Mouse (Mus musculus) left cerebral cortex, adult 18-20 months (tissue): Measurements from ENCODE around the gene Fgl2. TPM values are rescaled to one million over a fixed set of nuclear protein-coding genes. Genes with fewer than 3 reads are reported as not detected.
A peak's percentile ranks its signal among the peaks of the same experiment; 100 is the strongest.

ENCODE experiments used
- DNase-seq, 2 experiments: peaks; one replicate each; pipeline ENCODE4 v3.0.0; 2021 to 2022; ENCODE audit warnings: low spot score in 2 of 2, mixed read lengths in 1 of 2
- total RNA-seq, 2 experiments: library from RNA; stranded (reverse); gene quantifications; 2 replicates each; pipeline ENCODE4 v1.2.3; 2021

Gene Fgl2
- total RNA-seq, 2 experiments from 2014 or later: 1.7 to 2.1 TPM

DNA sequence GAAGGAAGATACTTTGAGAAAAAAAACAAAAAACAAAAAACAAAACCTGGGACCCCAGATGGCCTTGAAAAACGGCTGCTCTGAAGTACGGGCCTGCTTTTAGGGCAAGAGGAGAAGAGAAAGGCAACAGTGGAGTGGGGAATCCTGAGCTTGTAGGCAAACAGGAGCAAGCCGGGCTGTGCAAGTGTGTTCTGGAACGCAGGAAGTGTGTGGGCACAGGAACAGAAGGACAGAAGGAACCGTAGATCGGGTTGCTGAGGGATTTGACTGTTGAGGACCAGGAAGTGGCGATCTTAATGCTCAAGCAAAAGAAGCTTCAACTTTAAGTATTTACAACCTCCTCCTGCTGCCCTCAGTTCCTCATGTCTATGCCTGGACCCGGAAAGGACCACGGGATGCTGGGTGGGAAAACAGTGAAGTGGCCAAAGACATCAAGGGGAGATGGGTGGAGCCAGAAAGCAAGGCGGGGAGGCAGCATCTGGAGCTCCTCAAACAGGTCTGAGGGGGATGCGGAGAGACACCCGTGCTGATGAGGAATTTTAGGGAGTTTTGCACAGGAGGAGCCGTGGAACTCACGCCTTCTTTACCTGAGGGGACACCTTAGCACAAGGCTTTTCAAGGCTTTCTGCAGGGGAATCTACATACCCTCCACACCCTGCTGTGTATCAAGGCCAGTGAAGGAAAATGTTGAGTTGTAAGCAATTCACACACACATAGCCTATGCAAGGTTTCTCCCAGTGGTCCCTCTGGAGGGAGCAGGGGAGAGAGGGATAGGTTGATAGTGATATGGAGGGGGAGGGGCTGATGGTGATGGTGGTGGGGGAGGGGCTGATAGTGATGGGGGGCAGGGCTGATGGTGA lies 11.2 kb downstream of the Fgl2 start:
- DNase-seq: peak in 1 of 2 experiments; percentile 6

DNA sequence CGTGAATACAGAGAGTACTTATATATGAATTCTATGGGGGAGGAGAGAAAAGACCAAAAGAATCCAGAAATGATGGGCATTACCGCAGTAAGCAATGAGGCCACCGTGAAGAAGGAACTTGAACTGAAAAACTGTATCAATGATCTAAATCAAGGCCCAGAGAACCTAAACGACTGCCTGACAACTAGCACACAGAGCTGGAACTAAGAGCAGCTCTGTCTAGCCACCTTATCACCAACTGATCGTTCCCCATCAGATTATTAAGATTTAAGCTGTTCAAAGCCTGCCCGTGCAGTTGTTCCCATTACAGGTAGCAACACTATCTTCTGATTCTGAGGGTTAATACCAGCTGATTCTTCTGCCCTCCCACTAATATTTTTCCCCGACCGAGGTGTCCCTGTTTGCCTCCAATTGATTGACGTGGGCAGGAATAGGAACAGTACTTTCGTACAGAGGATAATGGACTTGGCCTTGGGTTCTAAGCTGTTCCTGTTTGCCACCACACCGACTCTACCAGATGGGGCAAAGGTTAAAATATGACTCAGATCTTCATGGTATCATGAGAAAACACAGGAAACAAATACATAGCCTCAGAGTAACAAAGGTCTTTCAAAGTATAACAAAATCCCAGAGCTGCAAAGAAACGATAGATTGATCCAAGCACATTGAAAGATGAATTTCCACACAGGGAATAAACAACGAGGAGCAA lies 12.0 kb downstream of the Fgl2 start:
- no peak for DNase-seq

DNA sequence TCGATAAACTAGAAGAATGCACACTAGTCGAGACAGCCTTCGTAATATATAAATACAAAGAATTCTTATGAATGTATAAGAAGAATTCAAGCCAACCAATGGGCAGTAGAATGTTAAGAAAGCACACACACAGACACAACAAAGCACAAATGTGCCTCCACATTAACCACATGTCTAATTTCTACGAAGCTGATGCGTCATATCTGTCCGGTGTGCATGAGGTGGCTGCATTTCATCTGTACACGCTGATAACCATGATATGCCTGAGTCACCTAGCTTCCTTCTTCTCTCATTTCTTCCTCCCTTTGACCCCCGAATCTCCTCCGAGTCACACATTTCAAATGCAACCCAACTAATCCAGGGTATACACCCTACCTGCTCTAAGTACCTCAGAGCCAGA lies 12.5 kb downstream of the Fgl2 start:
- DNase-seq: no peak

DNA sequence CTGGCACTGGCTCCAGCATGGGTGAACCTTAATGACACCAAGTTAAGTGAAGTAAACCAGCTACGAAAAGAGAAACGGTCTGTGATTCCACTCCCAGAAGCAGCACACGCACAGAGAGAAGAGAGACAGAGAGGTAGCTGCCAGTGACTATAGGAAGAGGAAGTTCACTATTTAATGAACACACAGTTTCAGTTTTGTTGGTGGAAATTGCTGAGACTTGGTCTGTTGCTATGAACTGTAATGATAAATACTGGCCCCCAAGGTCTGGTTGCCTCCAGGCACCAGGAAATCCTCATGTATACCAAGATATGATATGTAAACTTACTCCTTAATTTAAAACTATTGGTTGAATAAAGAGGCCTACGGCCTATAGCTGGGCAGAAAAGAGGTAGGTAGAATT lies 14.0 kb downstream of the Fgl2 start:
- DNase-seq: no peak

DNA sequence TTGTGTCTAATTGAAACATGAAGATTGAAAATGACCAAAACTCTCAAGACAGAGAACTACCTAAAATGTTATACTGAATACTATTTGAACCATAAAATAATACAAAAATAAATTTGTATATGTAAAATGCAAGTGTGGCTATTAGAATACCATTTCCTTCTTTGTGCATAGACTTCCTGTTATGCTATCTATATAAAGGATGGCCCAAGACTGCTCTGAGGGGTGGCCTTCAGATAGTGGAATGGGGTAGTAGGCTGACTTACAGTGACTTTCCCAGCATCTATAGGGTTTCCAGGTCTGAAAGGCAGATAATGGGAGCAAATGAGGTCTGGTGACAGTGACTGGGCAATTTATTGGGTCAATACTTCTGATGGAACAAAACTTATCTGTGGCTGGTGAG lies 14.9 kb downstream of the Fgl2 start:
- no peak for DNase-seq

DNA sequence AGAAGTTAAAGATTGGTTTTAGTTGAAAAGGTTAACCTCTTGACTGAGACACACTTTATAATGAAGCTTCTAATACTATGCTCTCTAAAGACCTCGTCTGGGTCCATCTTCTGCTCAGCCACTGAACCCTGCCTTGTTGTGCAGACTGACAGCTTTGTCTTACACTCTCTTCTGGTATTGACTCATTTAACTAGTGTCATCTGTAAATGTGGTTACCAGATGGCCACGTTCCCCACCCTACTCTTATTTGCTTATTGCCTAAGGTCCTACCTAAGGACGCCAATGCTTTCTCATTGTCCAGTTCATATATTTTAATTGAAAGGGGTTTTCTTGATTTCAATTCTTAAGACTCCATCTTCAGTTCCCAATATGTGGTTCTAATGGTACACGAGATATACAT lies 16.4 kb downstream of the Fgl2 start:
- DNase-seq: no peak

DNA sequence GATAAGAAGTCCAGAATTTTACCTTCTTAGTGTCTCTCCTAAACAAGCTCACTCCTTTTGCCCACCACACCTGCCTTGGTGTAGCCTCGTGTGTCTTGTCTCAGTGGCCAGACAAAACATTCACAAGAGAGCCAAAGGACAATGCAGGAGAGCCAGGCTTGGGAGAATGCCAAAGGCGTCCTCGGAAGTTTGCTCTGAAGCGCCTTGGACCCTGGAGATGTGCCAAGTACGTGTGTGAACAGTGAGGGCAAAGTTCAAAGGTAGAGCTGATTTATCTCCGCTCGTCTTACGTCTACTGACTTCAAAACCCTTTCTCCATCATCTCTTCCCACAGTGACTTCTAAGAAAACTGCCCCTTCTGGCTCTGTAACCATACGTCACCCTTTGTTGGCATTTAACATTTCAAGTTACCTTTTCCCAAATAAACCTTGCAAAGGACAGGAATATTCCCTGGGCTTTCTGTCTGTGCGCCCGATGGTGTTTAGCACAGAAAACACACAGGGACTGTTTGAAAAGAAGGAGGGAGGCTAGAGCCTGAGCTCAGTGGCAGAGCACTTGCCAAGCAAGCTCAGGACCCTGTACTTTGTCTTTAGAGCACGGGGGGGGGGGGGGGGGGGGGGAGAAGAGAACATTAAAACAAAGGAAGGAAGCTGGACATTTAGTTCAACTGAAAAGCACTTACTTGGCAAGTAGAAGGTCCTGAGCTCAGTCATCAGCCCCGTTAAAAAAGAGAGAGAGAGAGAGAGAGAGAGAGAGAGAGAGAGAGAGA lies 19.4 kb downstream of the Fgl2 start:
- DNase-seq: no peak

DNA sequence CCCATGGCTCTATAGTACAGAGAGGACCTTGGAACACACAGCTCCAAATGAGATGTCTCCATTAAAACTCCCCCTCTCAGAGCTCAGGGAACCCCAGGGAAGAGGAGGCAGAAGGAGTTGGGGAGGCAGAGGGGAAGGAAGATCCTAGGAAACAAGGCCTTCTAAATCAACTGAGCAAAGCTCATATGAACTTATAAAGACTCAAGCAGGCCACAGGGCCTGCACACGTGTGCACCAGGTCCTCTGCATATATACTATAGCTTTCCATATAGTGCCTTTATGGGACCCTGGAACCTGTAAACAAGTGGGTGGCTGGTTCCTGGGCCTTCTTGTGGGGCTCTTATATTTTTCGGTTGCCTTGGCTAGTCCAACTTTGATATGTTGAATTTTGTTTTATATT lies 22.1 kb downstream of the Fgl2 start:
- no peak for DNase-seq

DNA sequence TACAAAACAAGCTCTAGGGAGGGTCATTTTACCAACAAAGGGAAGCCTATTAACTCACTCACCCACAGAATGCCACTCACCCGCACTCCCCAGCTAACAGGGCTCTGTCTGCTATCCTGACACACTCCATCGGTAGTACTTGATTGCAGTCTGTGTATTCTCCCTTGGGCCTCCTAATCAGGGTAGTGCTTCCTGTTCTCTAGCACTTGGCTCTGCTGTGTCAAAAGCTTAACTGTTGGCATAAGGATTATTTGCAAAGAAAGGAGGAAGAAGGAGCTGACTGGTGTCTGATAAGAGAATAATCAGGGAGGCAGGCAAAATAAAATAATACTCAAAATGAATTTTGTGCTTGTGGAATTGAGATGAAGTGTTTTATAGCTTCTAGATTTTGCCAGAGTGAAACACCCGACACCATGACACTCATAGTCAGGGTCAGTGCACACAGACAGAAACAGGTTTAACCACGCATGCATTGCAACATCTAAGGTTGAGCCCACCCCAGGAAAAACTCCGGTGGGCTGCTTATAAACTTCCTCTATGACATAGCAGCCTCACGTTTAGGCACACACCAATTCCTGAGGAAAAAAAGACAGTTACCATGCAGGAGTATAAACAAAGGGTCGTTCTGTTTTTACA lies 22.9 kb downstream of the Fgl2 start:
- DNase-seq: no peak

DNA sequence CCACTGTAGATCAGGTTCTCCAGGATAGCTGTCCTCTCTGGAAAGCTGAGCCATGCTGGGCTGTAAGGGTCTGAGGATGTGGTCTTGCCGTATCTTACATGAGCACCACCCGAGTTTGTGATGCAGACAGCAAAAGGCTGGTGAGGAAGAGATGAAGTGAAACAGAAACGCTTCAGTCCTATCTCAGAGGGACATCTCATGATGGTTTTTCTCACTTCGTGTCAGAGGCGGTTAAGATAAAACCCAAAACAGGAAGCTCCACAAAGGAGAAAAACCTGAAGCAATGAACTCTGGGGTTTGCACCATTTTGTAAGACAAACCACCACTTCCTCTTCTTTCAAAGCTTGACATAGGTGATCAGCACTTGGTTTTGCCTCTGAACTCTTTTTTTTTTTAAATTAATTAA lies 38.8 kb downstream of the Fgl2 start:
- DNase-seq: no peak

DNA sequence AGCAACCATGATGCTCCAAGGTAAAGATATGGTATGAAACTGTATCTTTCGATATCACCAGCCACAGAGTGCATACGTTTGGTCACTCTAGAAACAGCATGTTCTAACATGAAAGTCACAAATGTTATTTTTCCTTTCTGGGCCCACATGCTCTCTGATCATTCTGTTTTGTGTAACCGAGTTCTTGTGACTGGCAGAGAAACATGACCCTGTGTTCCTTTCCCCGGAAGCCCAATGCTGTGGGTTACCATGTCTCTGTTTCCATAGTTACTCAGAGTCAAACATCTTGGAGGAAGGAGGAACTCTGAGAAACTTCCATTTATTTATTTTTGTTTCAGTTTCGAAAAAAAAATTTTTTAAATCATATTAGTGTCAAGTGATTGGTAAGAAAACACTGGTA lies 39.6 kb downstream of the Fgl2 start:
- DNase-seq: no peak

DNA sequence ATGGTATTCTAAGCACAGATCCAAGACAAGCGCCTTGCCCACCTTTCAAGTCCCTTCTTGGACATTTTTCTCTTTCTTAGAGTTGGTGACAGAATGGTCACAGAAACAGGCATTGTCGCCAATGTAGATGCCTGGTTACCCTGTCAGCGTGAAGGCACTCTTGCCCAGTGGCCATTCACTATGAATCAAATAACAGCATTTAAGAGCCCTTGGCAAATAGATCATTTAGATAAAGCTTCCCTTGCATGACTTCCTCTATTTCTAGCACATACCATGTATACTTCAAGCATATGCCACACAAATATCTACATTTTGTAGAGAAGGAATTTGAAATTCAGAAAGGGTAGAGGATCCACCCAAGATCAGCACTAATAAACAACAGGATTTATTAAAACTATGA lies 40.9 kb downstream of the Fgl2 start:
- no peak for DNase-seq

DNA sequence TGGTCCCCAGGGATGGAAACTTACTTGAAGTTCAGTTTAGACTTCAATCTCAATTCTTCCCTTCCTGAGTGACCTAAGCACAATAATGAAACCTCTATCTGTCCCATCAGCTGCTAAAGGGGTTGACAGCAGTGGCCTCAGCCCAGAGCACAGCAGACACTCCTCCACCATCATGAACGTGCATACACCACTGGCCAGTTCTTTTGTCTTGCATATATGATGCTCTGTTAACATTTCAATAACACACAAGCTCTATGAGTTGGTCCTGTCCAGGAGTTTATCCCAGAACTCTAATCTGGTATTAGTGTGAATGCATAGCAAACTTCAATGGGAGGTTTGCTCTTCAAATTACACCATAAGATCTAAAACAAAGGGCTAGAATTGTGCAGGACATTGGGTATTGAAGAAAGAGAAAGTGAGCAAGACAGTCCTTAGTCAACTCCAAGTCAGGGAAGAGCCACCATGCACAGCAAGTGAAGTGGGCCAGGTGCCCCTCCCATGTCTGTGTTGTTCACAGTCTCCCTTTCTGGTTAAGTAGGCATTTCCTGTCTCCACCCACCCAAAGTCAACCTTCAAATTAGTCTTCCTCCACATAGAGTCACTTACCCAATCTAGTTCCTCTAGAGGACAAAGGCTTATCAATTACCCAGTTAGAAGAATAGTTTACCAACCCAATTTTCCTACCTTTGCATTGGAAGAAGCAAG lies 41.8 kb downstream of the Fgl2 start:
- no peak for DNase-seq

DNA sequence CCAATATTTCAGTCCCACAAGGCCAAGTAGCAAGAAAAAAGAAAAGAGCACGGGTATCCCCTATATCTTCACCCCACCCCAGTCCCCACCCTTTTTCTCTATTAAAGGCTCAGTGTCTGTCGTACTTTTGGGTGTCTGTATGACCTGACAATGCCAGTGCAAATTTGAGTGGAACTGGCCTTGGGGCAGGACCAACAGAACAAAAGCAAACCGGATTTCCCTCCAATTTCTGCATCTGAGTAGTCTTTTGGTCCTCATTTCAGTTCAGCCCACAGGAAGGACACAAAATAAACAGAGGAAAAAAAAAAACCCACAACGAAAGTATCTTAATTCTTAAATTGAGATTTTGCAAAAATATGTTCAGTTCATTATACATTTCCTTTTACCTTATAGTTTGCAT lies 46.2 kb downstream of the Fgl2 start:
- no peak for DNase-seq

DNA sequence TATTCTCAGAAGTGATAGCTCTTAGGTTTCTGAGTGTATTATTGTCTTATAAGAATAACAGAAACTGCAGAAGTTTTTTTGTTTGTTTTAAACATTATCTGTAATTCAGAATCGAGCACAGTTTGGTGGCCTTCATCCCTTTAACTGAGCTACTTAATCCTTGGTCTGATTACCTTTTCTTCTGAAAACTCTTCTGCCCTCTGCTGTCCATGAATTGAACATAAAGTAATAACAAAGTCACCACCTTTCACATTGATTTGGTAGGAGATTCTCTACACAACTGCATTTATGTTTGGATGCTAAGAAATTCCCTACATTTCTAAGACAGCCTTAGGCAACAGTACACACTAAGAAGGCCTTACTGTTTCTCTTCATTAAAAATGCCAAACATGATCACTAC lies 48.2 kb downstream of the Fgl2 start:
- no peak for DNase-seq

DNA sequence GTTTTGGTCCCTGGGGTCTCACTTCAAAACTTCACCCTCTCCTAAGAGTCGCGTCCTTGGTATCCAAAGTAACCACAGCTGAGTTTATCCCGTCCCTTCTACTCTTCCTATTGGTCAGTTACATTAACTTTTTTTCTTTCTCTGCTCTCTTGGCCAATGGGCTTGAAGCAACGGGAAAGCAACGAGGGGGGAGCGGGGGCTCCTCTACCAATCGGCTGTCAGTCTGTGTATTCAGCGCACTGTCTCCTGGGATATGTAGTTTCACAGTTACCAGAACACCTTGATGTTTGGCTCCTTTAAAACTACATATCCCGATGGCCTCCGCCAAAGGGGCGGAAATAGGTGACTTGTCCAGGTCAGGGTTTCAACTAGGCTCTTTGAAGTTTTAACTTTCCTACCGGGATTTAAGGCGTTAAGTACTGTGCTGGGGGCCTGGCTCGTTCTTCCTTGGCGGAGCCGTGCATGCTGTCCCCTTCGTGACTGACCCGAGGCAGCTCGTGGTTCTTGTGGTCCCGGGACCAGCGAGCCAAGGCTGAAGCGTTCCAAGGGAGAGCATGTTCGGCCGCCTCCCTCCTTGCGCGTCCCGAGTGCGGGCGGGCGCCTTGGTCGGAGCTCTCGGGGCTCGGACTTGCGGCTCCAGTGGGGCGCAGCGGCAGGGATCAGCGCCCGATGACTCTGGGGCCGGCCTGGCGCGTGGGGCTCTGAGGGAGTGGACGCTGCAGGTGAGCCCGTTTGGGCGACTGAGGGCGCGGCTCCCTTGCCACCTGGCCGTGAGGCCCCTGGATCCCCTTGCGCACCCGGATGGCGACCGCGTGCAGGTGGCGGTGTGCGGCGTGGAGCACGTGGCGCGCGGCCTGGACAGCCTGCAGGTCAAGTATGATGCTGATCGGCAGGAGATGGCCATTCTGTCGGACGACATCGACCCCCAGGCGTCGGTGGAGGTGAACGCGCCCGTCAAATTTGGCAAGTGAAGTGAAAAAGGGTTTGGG lies 52.5 kb downstream of the Fgl2 start, which contains the start of the genes Ccdc146 and Fam185a:
TSS of gene Ccdc146 (minus strand) at position 64 of the 989 bp plus-strand sequence.
TSS of gene Fam185a (plus strand) at position 345 of the 989 bp plus-strand sequence.
- peak; percentile 89 to 92 for DNase-seq

DNA sequence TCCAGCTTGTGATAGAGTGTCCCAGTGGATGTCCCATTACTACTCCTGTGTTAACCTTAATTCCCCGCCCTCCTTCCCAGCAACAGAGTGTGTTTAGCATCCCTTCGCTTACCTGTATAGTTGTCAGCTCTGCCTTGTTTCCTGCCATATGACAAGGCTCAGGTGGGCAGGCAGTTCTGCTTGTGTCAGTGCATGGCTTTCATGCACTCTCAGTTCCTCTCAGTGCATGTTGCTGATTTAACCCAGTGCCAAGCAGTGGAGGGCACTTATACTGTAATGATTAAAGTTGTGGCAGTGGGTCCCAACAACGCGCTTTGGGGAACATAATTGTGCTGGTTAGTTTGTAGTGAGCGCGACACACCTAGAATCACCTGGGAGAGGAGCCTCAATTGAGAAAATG lies 54.2 kb downstream of the Fgl2 start:
- DNase-seq: no peak
